Mouse (Mus musculus) R1 (cell line): ENCODE results near the gene Mbip.

Experiments used
- DNase-seq: peaks from one replicate; pipeline ENCODE4 v3.0.0-alpha.2; 2018; ENCODE audit warnings: low read depth, low spot score

The Mbip gene

GRCm38 (mm10) chr12:56295160-56295559 is 50.5 kb downstream of the Mbip start:
- no peak for DNase-seq

DNA sequence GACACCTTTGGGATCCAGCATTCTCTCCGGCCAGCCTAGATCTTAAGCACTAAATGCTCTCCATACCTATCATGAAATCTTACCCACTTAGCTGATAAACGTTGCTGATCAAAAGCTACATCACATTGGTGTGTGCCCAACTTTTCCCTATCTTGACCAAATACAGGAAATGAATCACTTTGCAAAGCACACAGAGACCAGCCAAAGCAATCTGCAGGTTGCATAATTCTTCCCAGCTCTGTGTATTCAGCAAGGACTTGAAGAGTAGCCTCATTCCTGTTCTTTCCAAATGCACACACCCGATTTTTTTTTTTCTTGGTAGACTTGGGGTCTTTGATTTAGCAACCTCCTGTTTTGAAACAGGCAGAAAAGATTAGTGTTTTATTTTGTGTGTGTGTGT is 57.1 kb downstream of the Mbip start:
- no peak for DNase-seq

DNA sequence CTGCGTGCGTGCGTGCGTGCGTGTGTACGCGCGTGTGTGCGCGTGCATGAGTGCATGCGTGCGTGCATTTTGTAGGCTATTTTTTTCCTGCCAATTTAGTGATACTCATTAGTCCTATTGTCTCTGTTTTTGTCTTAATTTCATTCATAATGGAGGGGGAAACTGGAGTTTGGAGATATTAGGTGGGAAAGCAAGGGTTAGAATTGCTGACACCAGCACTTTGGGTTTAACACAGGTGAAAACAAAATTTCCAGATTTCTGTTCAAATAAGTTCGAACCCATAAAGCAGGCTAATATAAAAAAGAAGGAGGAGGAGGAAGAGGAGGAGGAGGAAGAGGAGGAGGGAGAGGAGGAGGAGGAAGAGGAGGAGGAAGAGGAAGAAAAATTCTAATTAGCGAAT is 58.9 kb downstream of the Mbip start:
- DNase-seq: no peak

GRCm38 (mm10) chr12:56284210-56284609 is 61.5 kb downstream of the Mbip start:
- DNase-seq: no peak

- no peak for DNase-seq
These were observed 64.0 kb downstream of the Mbip start for GRCm38 (mm10) chr12:56281649-56282048.
